Mouse (Mus musculus): ENCODE results near the gene Epor.

- TF ChIP-seq MEF2A (IDR thresholded peaks at IDR 0.05; ENCODE audit: borderline replicate concordance, low read depth, low read length) (no peak), CHD1 (IDR thresholded peaks at IDR 0.05; ENCODE audit: low read depth, low read length) (no peak), CTCF (conservative IDR thresholded peaks at IDR 0.05 in 1 of 2, IDR thresholded peaks at IDR 0.05 in 1 of 2; ENCODE audit: low read depth in 2 of 2, low read length in 2 of 2) (no peak), CHD2 (IDR thresholded peaks at IDR 0.05; ENCODE audit: low read length) (no peak), TCF12 (IDR thresholded peaks at IDR 0.05; ENCODE audit: low read depth, low read length) (no peak)
These were observed 14.0 kb upstream of the Epor start for GRCm38 (mm10) chr9:21977331-21977730.
